In genomic region chr2:158154641-158155040, GRCm38 (mm10) we compare ENCODE assay signal across 10 mouse cellular contexts. TPM values are rescaled to one million over a fixed set of nuclear protein-coding genes. Genes with fewer than 3 reads are reported as not detected.
A peak's percentile ranks its signal among the peaks of the same experiment; 100 is the strongest.
DNase-seq lines count a peak whose midpoint lies in the region; ATAC-seq and TF ChIP-seq lines count a peak whose summit lies in the region.
"Had no signal": no experiment of that assay in that cellular context is flagged by ENCODE, and none has a peak within 500 bp of the region (broad histone marks: within the 10 kb centered on the region; RNA-seq: fewer than 3 reads in every experiment).

No protein-coding gene starts in this region.

- peaks cover 30% of the 10 kb centered on the region for H3K4me1 ChIP-seq in heart, embryonic 13.5 days
- peaks cover 24 to 39% of the 10 kb centered on the region in 2 experiments for H3K4me1 ChIP-seq in liver, embryonic 14.5 days (replicated peaks; ENCODE audit: control insufficient read depth in 2 of 2, insufficient read depth in 2 of 2, low read length in 1 of 2)

- intact Hi-C loops in heart, postnatal 10 days (cut with DNase I), result no loop called here

- ATAC-seq in heart, embryonic 13.5 days (ENCODE audit: extremely low read depth, insufficient number of reproducible peaks, low FRiP score, low TSS enrichment), result no peak
- no peak for ATAC-seq in liver, embryonic 14.5 days (ENCODE audit: insufficient read depth)
- ATAC-seq in cerebellum, adult (ENCODE audit: insufficient number of reproducible peaks, low FRiP score, low TSS enrichment), result no peak

- H3K27me3 ChIP-seq in heart, embryonic 13.5 days (replicated peaks), result no peaks in the 10 kb centered on the region
- no peaks in the 10 kb centered on the region for H3K27me3 ChIP-seq in liver, embryonic 14.5 days (ENCODE audit: control insufficient read depth, insufficient read depth, low read length)

- H3K36me3 ChIP-seq in heart, embryonic 13.5 days, result no peaks in the 10 kb centered on the region
- H3K36me3 ChIP-seq in liver, embryonic 14.5 days (replicated peaks; ENCODE audit: control insufficient read depth, insufficient read depth, low read depth), result no peaks in the 10 kb centered on the region

- peak overlapping the region; percentile 86; the same call in 1 of the 2 replicates for H3K4me2 ChIP-seq in heart, embryonic 13.5 days
- H3K4me2 ChIP-seq in liver, embryonic 14.5 days (ENCODE audit: low read depth), result peak overlapping the region; percentile 92

- no peak overlapping the region for H3K9ac ChIP-seq in heart, embryonic 13.5 days
- no peak overlapping the region for H3K9ac ChIP-seq in liver, embryonic 14.5 days (replicated peaks)

- H3K4me3 ChIP-seq in heart, embryonic 13.5 days, result no peak overlapping the region
- H3K4me3 ChIP-seq in liver, embryonic 14.5 days (ENCODE audit: insufficient read depth in 1 of 2, low read depth in 2 of 2, low read length in 2 of 2), result no peak overlapping the region

- no peak overlapping the region for H3K27ac ChIP-seq in heart, embryonic 13.5 days (replicated peaks)
- no peak overlapping the region for H3K27ac ChIP-seq in liver, embryonic 14.5 days

- no peak for TF ChIP-seq EP300 in liver, embryonic 14.5 days (IDR thresholded peaks at IDR 0.05; ENCODE audit: low read depth)

- no peak for DNase-seq in heart, postnatal 10 days
- peak; percentile 27 for DNase-seq in CD4-positive helper T cell, adult 2 months (ENCODE audit: low read depth, low spot score)
- peak; percentile 89 for DNase-seq in ZHBTc4 (ENCODE audit: low read depth, low spot score)
- DNase-seq in liver, embryonic 14.5 days (ENCODE audit: low read depth in 3 of 3, low spot score in 3 of 3), result no peak
- DNase-seq in left cerebral cortex, adult 8-10 months (ENCODE audit: low spot score in 2 of 2), result no peak
- no peak for DNase-seq in cerebellum, postnatal 36 days
- DNase-seq: adrenal gland, adult 8-10 months; kidney, postnatal 10 days had no signal

- peaks cover 11% of the 10 kb centered on the region for H3K9me3 ChIP-seq in heart, embryonic 13.5 days
- peaks cover 4% of the 10 kb centered on the region for H3K9me3 ChIP-seq in liver, embryonic 14.5 days (ENCODE audit: control insufficient read depth, low read length)

- WGBS in heart, embryonic 13.5 days, result 73% methylated on average over 8 of the region's 8 CpGs
- 65% methylated on average over 8 of the region's 8 CpGs for WGBS in liver, embryonic 14.5 days (ENCODE audit: insufficient replicate concordance)

- TF ChIP-seq CTCF in liver, embryonic 14.5 days (IDR thresholded peaks at IDR 0.05; ENCODE audit: low read depth), result no peak

RNA-seq across cellular contexts. Expression of gene Tgm2, which starts 8.4 kb away (rescaled TPM):
- 218 and 237 TPM in 2 replicates for polyA plus RNA-seq in heart, embryonic 13.5 days (2015; fragmentation: Nextera tagmentation; extraction: Ambion mirVana)
- 100 to 1,000 TPM; 162 to 208 TPM for total RNA-seq in heart, postnatal 10 days (2021)
- polyA plus RNA-seq in liver, embryonic 14.5 days (2012; rRNA removed), result 41.9 and 44.6 TPM in 2 replicates
- polyA plus RNA-seq in liver, embryonic 14.5 days (2014; fragmentation: Nextera tagmentation; extraction: Ambion mirVana), result 34.6 and 37.7 TPM in 2 replicates
- total RNA-seq in left cerebral cortex, adult 8-10 months (2022), result 10 to 100 TPM in 3 of 4 experiments, 1 to 10 TPM in 1; 9.3 to 13.7 (median 10.1) TPM

Comparison
In these comparisons a context has a peak if more than half of its experiments do, and no peak if none do; other contexts are left out.
1. DNase-seq: peak in CD4-positive helper T cell, adult 2 months (single experiment) and ZHBTc4 (single experiment); none in heart, postnatal 10 days (0 of 2), liver, embryonic 14.5 days (0 of 3), left cerebral cortex, adult 8-10 months (0 of 2) and cerebellum, postnatal 36 days (0 of 2).
2. RNA of gene Tgm2, which starts 8.4 kb away (total RNA-seq): 162 to 208 TPM in heart, postnatal 10 days; 9.3 to 13.7 TPM in left cerebral cortex, adult 8-10 months; every median in the first group is over 10 times any median in the second.